Comparison of ENCODE assay signal across 8 mouse cellular contexts in the genomic region with DNA sequence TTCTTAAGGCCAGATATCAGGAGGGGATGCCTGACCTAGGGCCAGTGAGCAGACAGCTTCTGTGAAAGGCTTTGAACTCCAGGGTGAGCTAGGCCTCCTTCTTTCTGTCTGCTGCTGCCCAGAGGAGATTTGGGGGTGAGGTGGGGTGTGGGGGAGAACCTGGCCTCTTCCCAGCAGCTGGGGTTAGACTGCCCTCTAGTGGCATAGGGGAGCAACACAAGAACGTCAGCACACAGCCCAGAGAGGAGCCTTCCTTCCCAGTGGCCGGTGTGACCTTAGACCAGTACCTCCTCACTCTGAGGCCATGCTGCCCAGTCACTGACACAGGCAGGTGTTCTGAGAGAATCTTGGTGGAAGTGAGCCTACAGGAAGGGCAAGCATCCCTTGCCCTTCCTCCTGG. TPM values are rescaled to one million over a fixed set of nuclear protein-coding genes. Genes with fewer than 3 reads are reported as not detected.
DNase-seq lines count a peak whose midpoint lies in the region; ATAC-seq and TF ChIP-seq lines count a peak whose summit lies in the region.
"Had no signal": no experiment of that assay in that cellular context is flagged by ENCODE, and none has a peak within 500 bp of the region (broad histone marks: within the 10 kb centered on the region; RNA-seq: fewer than 3 reads in every experiment).

No protein-coding gene starts in this region.

- TF ChIP-seq CTCF in G1E (IDR thresholded peaks at IDR 0.05; ENCODE audit: low read depth, low read length), result peak; percentile 93
- peak; percentile 89 for TF ChIP-seq CTCF in embryonic fibroblast, embryonic 13.5 days (IDR thresholded peaks at IDR 0.05; ENCODE audit: borderline replicate concordance, insufficient read depth, low read length)

- H3K9ac ChIP-seq in limb, embryonic 11.5 days (ENCODE audit: low read length), result no peak overlapping the region
- H3K9ac ChIP-seq: liver, embryonic 15.5 days had no signal

- H3K4me1 ChIP-seq in G1E (ENCODE audit: insufficient read depth, low read depth, low read length), result peaks cover 7% of the 10 kb centered on the region
- no peaks in the 10 kb centered on the region for H3K4me1 ChIP-seq in embryonic fibroblast, embryonic 13.5 days (ENCODE audit: control insufficient read depth, insufficient read depth, low read length)
- peaks cover 5% of the 10 kb centered on the region; the same call in 1 of the 2 replicates for H3K4me1 ChIP-seq in limb, embryonic 11.5 days (ENCODE audit: control insufficient read depth, insufficient read depth, low read length)

- no peak for ATAC-seq in G1E (ENCODE audit: extremely low read depth, insufficient number of reproducible peaks, low FRiP score, poor library complexity, severe bottlenecking)
- no peak for ATAC-seq in limb, embryonic 11.5 days (ENCODE audit: insufficient number of reproducible peaks, low FRiP score, low TSS enrichment, low read depth)

- H3K4me2 ChIP-seq in limb, embryonic 11.5 days (ENCODE audit: low read depth, severe bottlenecking), result no peak overlapping the region
- H3K4me2 ChIP-seq: liver, embryonic 15.5 days had no signal

- peak; percentile 57 to 67 for DNase-seq in left cerebral cortex, adult 18-20 months (ENCODE audit: low spot score in 2 of 2)
- DNase-seq in left cerebral cortex, adult 8-10 months (ENCODE audit: low spot score in 2 of 2), result no peak
- DNase-seq in G1E (ENCODE audit: low spot score), result peak; percentile 44
- DNase-seq in adrenal gland, postnatal 36 days, result peak; percentile 37 to 67
- DNase-seq in limb, embryonic 11.5 days (ENCODE audit: low spot score), result peak; percentile 67
- DNase-seq in retina, postnatal 7 days (ENCODE audit: low read depth, low spot score), result peak; percentile 61

- 3% methylated on average over 2 of the region's 2 CpGs for WGBS in limb, embryonic 11.5 days

- H3K27me3 ChIP-seq in G1E (ENCODE audit: insufficient read depth, low read length), result peaks cover 59% of the 10 kb centered on the region
- peaks cover 50% of the 10 kb centered on the region for H3K27me3 ChIP-seq in limb, embryonic 11.5 days (ENCODE audit: control insufficient read depth, insufficient read depth, low read length)

- H3K27ac ChIP-seq in embryonic fibroblast, embryonic 13.5 days (ENCODE audit: insufficient read depth, low read length), result no peak overlapping the region
- no peak overlapping the region for H3K27ac ChIP-seq in limb, embryonic 11.5 days (replicated peaks; ENCODE audit: low read depth, low read length)
- H3K27ac ChIP-seq: liver, embryonic 15.5 days had no signal

- no peak for TF ChIP-seq POLR2A in embryonic fibroblast, embryonic 13.5 days (IDR thresholded peaks at IDR 0.05; ENCODE audit: low read depth, low read length)

- no peaks in the 10 kb centered on the region for H3K9me3 ChIP-seq in G1E (replicated peaks)
- no peaks in the 10 kb centered on the region for H3K9me3 ChIP-seq in limb, embryonic 11.5 days (ENCODE audit: control insufficient read depth, low read length)
- H3K9me3 ChIP-seq: liver, embryonic 15.5 days had no signal

- H3K4me3 ChIP-seq in G1E (ENCODE audit: low read depth, low read length), result no peak overlapping the region
- H3K4me3 ChIP-seq in embryonic fibroblast, embryonic 13.5 days (ENCODE audit: insufficient read depth, low read length), result no peak overlapping the region
- no peak overlapping the region for H3K4me3 ChIP-seq in limb, embryonic 11.5 days (ENCODE audit: low read depth, low read length)
- H3K4me3 ChIP-seq: liver, embryonic 15.5 days had no signal

- no peaks in the 10 kb centered on the region for H3K36me3 ChIP-seq in G1E (replicated peaks)
- H3K36me3 ChIP-seq in limb, embryonic 11.5 days (ENCODE audit: control insufficient read depth, insufficient read depth, low read length), result no peaks in the 10 kb centered on the region
- H3K36me3 ChIP-seq: liver, embryonic 15.5 days had no signal

RNA-seq across cellular contexts. Expression of a gene that starts 10.4 kb away (rescaled TPM):
- not detected for total RNA-seq in left cerebral cortex, adult 18-20 months (2021)
- total RNA-seq in left cerebral cortex, adult 8-10 months (2022), result not detected
- total RNA-seq in G1E (2014; fragmentation: Nextera tagmentation), result not detected in 2 replicates
- not detected in 2 replicates for total RNA-seq in G1E (2017)
- not detected in 2 replicates for polyA plus RNA-seq in G1E (2012)
- total RNA-seq in adrenal gland, postnatal 36 days (2021), result 1 to 10 TPM; 5.5 to 7.9 TPM
- polyA plus RNA-seq in embryonic fibroblast, embryonic 13.5 days (2011; ENCODE audit: insufficient read length, low read depth, missing spikeins), result not detected in 2 replicates
- polyA plus RNA-seq in limb, embryonic 11.5 days (2014; fragmentation: Nextera tagmentation; extraction: Ambion mirVana), result 0.11 and 0.60 TPM in 2 replicates

RNA-seq across cellular contexts. Expression of a gene that starts 42.9 kb away (rescaled TPM):
- under 1 TPM; 0.37 to 0.42 TPM for total RNA-seq in left cerebral cortex, adult 18-20 months (2021)
- under 1 TPM in 1 of 4 experiments, not detected in 3; 0.61 TPM for total RNA-seq in left cerebral cortex, adult 8-10 months (2022)
- total RNA-seq in G1E (2014; fragmentation: Nextera tagmentation), result not detected in 2 replicates
- not detected in 2 replicates for total RNA-seq in G1E (2017)
- polyA plus RNA-seq in G1E (2012), result not detected in 2 replicates
- total RNA-seq in adrenal gland, postnatal 36 days (2021), result 1 to 10 TPM in 1 of 2 experiments, under 1 TPM in 1; 0.99 to 1.5 TPM
- polyA plus RNA-seq in embryonic fibroblast, embryonic 13.5 days (2011; ENCODE audit: insufficient read length, low read depth, missing spikeins), result not detected in 2 replicates
- polyA plus RNA-seq in limb, embryonic 11.5 days (2014; fragmentation: Nextera tagmentation; extraction: Ambion mirVana), result 0.37 and 0.59 TPM in 2 replicates

RNA-seq across cellular contexts. Expression of a gene that starts 52.7 kb away (rescaled TPM):
- 1 to 10 TPM; 2.9 to 4.6 TPM for total RNA-seq in left cerebral cortex, adult 18-20 months (2021)
- total RNA-seq in left cerebral cortex, adult 8-10 months (2022), result 1 to 10 TPM; 3.1 to 6.6 (median 4.3) TPM
- total RNA-seq in G1E (2014; fragmentation: Nextera tagmentation) (11.5 and 17.6 TPM in 2 replicates), G1E (2017) (6.3 and 13.9 TPM in 2 replicates)
- polyA plus RNA-seq in G1E (2012), result 0.74 and 1.1 TPM in 2 replicates
- 1 to 10 TPM; 6.9 to 8.0 TPM for total RNA-seq in adrenal gland, postnatal 36 days (2021)
- 3.9 and 5.5 TPM in 2 replicates for polyA plus RNA-seq in embryonic fibroblast, embryonic 13.5 days (2011; ENCODE audit: insufficient read length, low read depth, missing spikeins)
- 11.9 TPM in 2 replicates for polyA plus RNA-seq in limb, embryonic 11.5 days (2014; fragmentation: Nextera tagmentation; extraction: Ambion mirVana)

RNA-seq across cellular contexts. Expression of a gene that starts 52.8 kb away (rescaled TPM):
- 100 to 1,000 TPM; 188 to 189 TPM for total RNA-seq in left cerebral cortex, adult 18-20 months (2021)
- total RNA-seq in left cerebral cortex, adult 8-10 months (2022), result 100 to 1,000 TPM; 166 to 184 (median 173) TPM
- 213 and 234 TPM in 2 replicates for total RNA-seq in G1E (2014; fragmentation: Nextera tagmentation)
- total RNA-seq in G1E (2017), result 292 and 314 TPM in 2 replicates
- 27.9 and 28.7 TPM in 2 replicates for polyA plus RNA-seq in G1E (2012)
- total RNA-seq in adrenal gland, postnatal 36 days (2021), result 100 to 1,000 TPM; 301 to 387 TPM
- 223 and 264 TPM in 2 replicates for polyA plus RNA-seq in embryonic fibroblast, embryonic 13.5 days (2011; ENCODE audit: insufficient read length, low read depth, missing spikeins)
- 764 and 785 TPM in 2 replicates for polyA plus RNA-seq in limb, embryonic 11.5 days (2014; fragmentation: Nextera tagmentation; extraction: Ambion mirVana)

Comparison
In these comparisons a context has a peak if more than half of its experiments do, and no peak if none do; other contexts are left out.
1. DNase-seq: peak in left cerebral cortex, adult 18-20 months (2 of 2), G1E (single experiment), adrenal gland, postnatal 36 days (2 of 2), limb, embryonic 11.5 days (single experiment) and retina, postnatal 7 days (single experiment); none in left cerebral cortex, adult 8-10 months (0 of 2).
2. RNA of a gene that starts 10.4 kb away (total RNA-seq): 5.5 to 7.9 TPM in adrenal gland, postnatal 36 days; not detected in left cerebral cortex, adult 18-20 months, not detected in left cerebral cortex, adult 8-10 months and not detected in G1E; every median in the first group is over 4 times any median in the second.